Mouse (Mus musculus) heart, postnatal 0 days (tissue): ENCODE results near the gene Srrt. TPM values are rescaled to one million over a fixed set of nuclear protein-coding genes. Genes with fewer than 3 reads are reported as not detected.

Experiments used
- ATAC-seq: fragments of 200-750 bp; cut with Nextera tagmentation; 2 replicates; pipeline ENCODE4 v1.8.0; 2017; ENCODE audit warnings: low read depth, moderate number of reproducible peaks, moderate library complexity; ENCODE audit not compliant: insufficient read depth
- DNase-seq: peaks from one replicate; pipeline ENCODE4 v3.0.0-alpha.2; 2016; ENCODE audit warnings: low spot score
- H3K27ac ChIP-seq: fragments of 300-500 bp; sonication (generic); 2 replicates; pipeline ENCODE4 v1.5.1; 2014; ENCODE audit warnings: low read depth, mild to moderate bottlenecking
- H3K27me3 ChIP-seq: fragments of 300-500 bp; sonication (generic); 2 replicates; pipeline ENCODE4 v1.6.1; 2014; ENCODE audit warnings: low read length, mixed read lengths; ENCODE audit not compliant: control insufficient read depth, insufficient read depth
- H3K36me3 ChIP-seq: fragments of 300-500 bp; sonication (generic); replicated peaks from 2 replicates; pipeline ENCODE4 v1.6.1; 2014; ENCODE audit warnings: low read length, mixed read lengths; ENCODE audit not compliant: control insufficient read depth, insufficient read depth
- H3K4me1 ChIP-seq: fragments of 300-500 bp; sonication (generic); 2 replicates; pipeline ENCODE4 v1.6.1; 2014; ENCODE audit warnings: antibody characterized with exemption; ENCODE audit not compliant: control insufficient read depth, insufficient read depth
- H3K4me2 ChIP-seq: fragments of 300-500 bp; sonication (generic); 2 replicates; pipeline ENCODE4 v1.6.1; 2014; ENCODE audit warnings: low read depth, mild to moderate bottlenecking, low read length, moderate library complexity
- H3K4me3 ChIP-seq: fragments of 300-500 bp; sonication (generic); 2 replicates; pipeline ENCODE4 v1.5.1; 2014; ENCODE audit warnings: low read depth, low read length
- H3K9ac ChIP-seq: fragments of 300-500 bp; sonication (generic); replicated peaks from 2 replicates; pipeline ENCODE4 v1.6.1; 2014; ENCODE audit warnings: low read depth, low read length, mixed read lengths
- H3K9me3 ChIP-seq: fragments of 300-500 bp; sonication (generic); replicated peaks from 2 replicates; pipeline ENCODE4 v1.6.1; 2016; ENCODE audit warnings: low read length; ENCODE audit not compliant: control insufficient read depth
- CTCF ChIP-seq: IDR thresholded peaks from 2 replicates; pipeline ENCODE4 v1.5.1; 2016; ENCODE audit warnings: antibody characterized with exemption, control low read depth, low read depth
- EP300 ChIP-seq: IDR thresholded peaks from 2 replicates; pipeline ENCODE4 v1.6.1; 2016; ENCODE audit warnings: antibody characterized with exemption, low read depth
- WGBS: fragments of 180-500 bp; shearing (Covaris S2); extraction: QIAGEN DNeasy Blood & Tissue Kit; methylation state at CpG from one replicate; pipeline ENCODE4 v1.1.7; 2014; 5-methylcytosine and 5-hydroxymethylcytosine counted together
- polyA plus RNA-seq: library from polyadenylated mRNA; unstranded; fragments of >200 nt; fragmentation: Nextera tagmentation; extraction: Ambion mirVana; gene quantifications from 2 replicates; pipeline ENCODE4 v1.2.1, GENCODE M21; 2015
- total RNA-seq: library from RNA; depleted of rRNA; stranded (reverse); fragments of >200 nt; gene quantifications from 2 replicates; pipeline ENCODE4 v1.2.3, GENCODE M21; 2014; ENCODE audit warnings: low replicate concordance

Srrt gene
- total and polyA plus RNA-seq, 2 experiments from 2014 or later: 34.9 to 139 TPM

DNA sequence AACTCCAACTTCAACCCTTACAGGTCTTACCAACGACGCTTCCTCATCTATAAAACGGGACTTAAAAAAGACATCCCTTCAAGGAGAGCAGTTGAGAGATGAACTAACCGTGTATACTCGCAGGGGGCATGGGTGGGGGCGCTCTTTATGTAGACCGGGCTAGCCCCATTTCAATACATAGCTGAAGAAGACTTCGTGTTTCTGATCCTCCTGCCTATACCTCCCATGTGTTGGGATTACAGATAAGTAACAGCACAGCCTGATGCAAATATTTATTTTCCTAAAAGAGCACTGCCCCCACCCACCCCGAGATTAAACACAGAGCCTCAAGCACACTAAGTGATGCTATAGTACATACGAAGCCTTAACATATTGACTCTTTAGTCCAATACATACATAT is 26.8 kb upstream of the Srrt start:
- no peak for DNase-seq
- H3K4me1 ChIP-seq: no peaks in the 10 kb centered on the region; the same call in 1 of the 2 replicates
- WGBS: 40% methylated on average over 10 of the region's 10 CpGs
- no peak overlapping the region for H3K9ac ChIP-seq
- H3K4me3 ChIP-seq: no peak overlapping the region
- TF ChIP-seq EP300 (no peak), CTCF (no peak)
- ATAC-seq: no peak
- H3K27me3 ChIP-seq: no peaks in the 10 kb centered on the region
- H3K36me3 ChIP-seq: no peaks in the 10 kb centered on the region
- no peak overlapping the region for H3K27ac ChIP-seq
- H3K4me2 ChIP-seq: peak overlapping the region; percentile 99; the same call in 1 of the 2 replicates
- H3K9me3 ChIP-seq: no peaks in the 10 kb centered on the region

DNA sequence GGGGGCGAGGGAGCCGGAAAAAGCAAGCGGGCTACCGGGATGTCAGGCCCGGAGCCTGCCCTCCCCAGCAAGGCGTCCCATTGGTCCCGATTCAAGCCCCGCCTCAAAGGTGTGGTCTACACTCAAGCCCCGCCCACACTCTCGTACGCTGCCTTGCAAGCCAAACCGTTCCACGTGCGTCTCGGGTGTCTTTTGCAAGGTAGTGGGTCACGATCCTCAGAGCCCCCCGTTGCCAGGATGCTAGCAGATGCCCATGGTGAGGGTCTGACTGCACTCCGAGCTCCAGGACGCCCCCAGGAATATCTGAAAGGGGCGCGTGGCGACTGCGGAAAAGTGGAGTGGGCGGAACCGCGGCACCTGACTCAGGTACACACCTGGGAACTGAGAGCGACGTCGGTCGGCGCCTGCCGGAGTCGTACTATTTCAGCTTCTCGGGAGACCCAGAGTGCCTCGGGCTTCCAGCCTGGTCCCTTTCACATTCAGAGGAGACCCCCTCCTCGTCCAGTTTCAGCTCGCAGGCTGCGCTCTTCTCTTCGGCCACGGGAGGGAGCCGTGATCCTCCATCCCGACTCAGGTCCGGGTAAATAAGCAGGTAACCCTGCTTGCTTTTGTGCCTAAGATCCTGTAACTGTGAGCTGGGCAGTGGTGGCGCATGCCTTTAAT is 26.2 kb upstream of the Srrt start, which contains the start of gene Slc12a9:
TSS of gene Slc12a9 (minus strand) at position 86 of the 663 bp plus-strand sequence.
- no peaks in the 10 kb centered on the region; the same call in 1 of the 2 replicates for H3K4me1 ChIP-seq
- TF ChIP-seq CTCF (peak; percentile 86), EP300 (no peak)
- H3K27me3 ChIP-seq: no peaks in the 10 kb centered on the region
- no peaks in the 10 kb centered on the region for H3K9me3 ChIP-seq
- H3K4me3 ChIP-seq: peak within 1 kb of the TSS; percentile 61
- peak within 1 kb of the TSS; percentile 99 for H3K4me2 ChIP-seq
- peak; percentile 92 for DNase-seq
- 0 out of 2 replicates have a peak within 1 kb of the TSS, but pooled peaks have one; percentile 1 for H3K27ac ChIP-seq
- H3K9ac ChIP-seq: peak within 1 kb of the TSS; percentile 19
- H3K36me3 ChIP-seq: no peaks in the 10 kb centered on the region
- ATAC-seq: peak; percentile 86
- WGBS: 1% methylated on average over 44 of the region's 44 CpGs

DNA sequence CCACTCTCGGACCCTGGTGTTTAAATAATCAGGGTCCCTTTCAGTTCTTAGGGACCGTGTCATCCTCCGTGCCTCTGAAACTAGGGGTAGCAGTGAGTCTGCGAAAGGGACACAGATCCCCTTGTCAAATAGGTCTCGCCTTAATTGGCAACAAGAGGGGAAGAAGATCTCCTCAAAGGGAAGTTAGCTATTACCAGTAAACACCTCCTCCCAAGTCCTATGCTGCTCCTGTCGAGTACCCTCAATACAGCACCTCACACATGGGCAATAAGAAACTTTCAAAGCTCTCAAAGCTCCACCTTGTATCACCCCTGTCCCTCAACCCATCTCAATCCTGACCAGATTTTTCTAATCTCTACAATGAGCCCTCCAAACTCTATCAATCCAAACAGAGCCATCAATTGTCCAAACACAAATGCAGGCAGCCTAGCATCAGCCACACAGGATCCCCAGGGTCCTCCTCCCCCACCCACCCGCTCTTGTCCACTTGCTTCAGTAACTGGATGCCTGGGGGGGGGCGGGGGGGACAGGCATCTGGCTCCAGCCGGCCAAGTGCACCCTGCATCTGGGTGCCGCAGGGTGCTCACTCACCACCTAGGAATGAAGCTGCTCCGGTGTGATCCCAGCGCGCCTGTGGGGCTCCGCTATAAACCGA is 25.5 kb upstream of the Srrt start:
- H3K27ac ChIP-seq: 0 out of 2 replicates have a peak overlapping the region, but pooled peaks have one; percentile 1

DNA sequence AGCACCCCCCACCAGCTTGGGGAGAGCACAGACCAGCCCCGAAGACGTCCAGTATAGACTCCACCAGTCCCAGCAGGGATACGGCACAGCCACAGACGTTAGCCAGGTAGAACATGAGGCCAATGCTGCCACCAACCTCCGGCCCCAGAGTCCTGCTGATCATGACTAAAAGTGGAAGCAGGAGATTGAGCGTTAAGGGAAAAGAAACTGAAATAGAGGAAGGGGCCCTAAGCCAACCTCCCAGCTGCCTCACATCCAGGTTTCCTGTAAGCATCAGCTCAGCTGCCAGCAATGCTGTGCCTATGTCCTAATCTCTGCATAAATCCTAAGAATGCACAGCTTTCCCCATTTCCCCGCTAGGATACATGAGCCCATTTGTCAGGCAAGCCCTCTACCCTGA is 23.4 kb upstream of the Srrt start:
- H3K9me3 ChIP-seq: no peaks in the 10 kb centered on the region
- DNase-seq (no peak), ATAC-seq (no peak)
- no peak overlapping the region for H3K4me3 ChIP-seq
- TF ChIP-seq CTCF: no peak
- no peak for TF ChIP-seq EP300
- H3K36me3 ChIP-seq: peaks cover 6% of the 10 kb centered on the region; the same call in 1 of the 2 replicates
- H3K4me2 ChIP-seq: no peak overlapping the region
- H3K27ac ChIP-seq: no peak overlapping the region
- no peak overlapping the region for H3K9ac ChIP-seq
- WGBS: 74% methylated on average over 7 of the region's 7 CpGs
- no peaks in the 10 kb centered on the region for H3K4me1 ChIP-seq
- H3K27me3 ChIP-seq: no peaks in the 10 kb centered on the region

More for the DNA sequence above, 25.5 kb upstream of the Srrt start:
- TF ChIP-seq CTCF (no peak), EP300 (no peak)
- peak; percentile 8; the same call in 1 of the 2 replicates for ATAC-seq
- Histone ChIP-seq H3K36me3 (no peaks in the 10 kb centered on the region), H3K27me3 (no peaks in the 10 kb centered on the region), H3K4me2 (peak overlapping the region; percentile 99), H3K4me1 (no peaks in the 10 kb centered on the region; the same call in 1 of the 2 replicates), H3K9ac (peak overlapping the region; percentile 19), H3K4me3 (peak overlapping the region; percentile 61), H3K9me3 (no peaks in the 10 kb centered on the region)
- WGBS: 19% methylated on average over 15 of the region's 15 CpGs
- no peak for DNase-seq

DNA sequence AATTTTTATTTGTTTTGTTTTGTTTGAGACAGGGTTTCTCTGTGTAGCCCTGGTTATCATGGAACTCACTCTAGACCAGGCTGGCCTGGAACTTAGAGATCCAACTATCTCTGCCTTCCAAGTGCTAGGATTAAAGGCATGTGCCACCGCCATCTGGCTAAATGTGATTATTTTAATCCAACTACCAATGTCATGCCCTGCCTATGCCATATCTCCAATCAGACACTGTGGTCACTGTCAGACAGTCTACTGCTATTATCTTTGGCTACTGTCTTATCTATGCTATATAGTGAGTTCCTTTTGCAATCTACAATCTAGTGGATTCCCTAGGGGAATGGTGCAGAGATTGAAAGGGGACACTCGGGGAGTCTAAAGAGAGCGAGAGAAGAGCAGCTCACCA is 13.5 kb upstream of the Srrt start:
- Histone ChIP-seq H3K4me1 (no peaks in the 10 kb centered on the region), H3K27ac (no peak overlapping the region), H3K9me3 (no peaks in the 10 kb centered on the region), H3K4me3 (no peak overlapping the region), H3K27me3 (no peaks in the 10 kb centered on the region), H3K9ac (no peak overlapping the region), H3K4me2 (no peak overlapping the region), H3K36me3 (peaks cover 18% of the 10 kb centered on the region)
- WGBS: 83% methylated on average over 3 of the region's 3 CpGs
- ATAC-seq (no peak), DNase-seq (no peak)
- TF ChIP-seq EP300 (no peak), CTCF (no peak)
